Mouse (Mus musculus) cerebellum, adult 2 months (tissue): Measurements from ENCODE around the gene Nup54. TPM values are rescaled to one million over a fixed set of nuclear protein-coding genes. Genes with fewer than 3 reads are reported as not detected.

Experiments used
- DNase-seq, 2 experiments: peaks; one replicate each; pipeline ENCODE4 v3.0.0; 2021
- H3K27ac ChIP-seq: fragments of 200-500 bp; 2 replicates; pipeline ENCODE4 v1.5.1; 2012; ENCODE audit warnings: low read length, control low read depth, inconsistent platforms; ENCODE audit not compliant: insufficient read depth
- H3K27me3 ChIP-seq: fragments of 200-500 bp; 2 replicates; pipeline ENCODE4 v1.6.1; 2012; ENCODE audit warnings: inconsistent platforms, mild to moderate bottlenecking, low read length, moderate library complexity; ENCODE audit not compliant: control insufficient read depth, insufficient read depth
- H3K4me1 ChIP-seq: fragments of 200-500 bp; 2 replicates; pipeline ENCODE4 v1.6.1; 2011; ENCODE audit warnings: low read length; ENCODE audit not compliant: control insufficient read depth, insufficient read depth
- H3K4me3 ChIP-seq: fragments of 200-500 bp; replicated peaks from 2 replicates; pipeline ENCODE3; 2011; ENCODE audit warnings: mild to moderate bottlenecking, low read depth, low read length, control low read depth; ENCODE audit not compliant: insufficient read depth
- CTCF ChIP-seq: fragments of 200-500 bp; IDR thresholded peaks from 2 replicates; pipeline ENCODE4 v1.5.1; 2011; ENCODE audit warnings: low read depth, mild to moderate bottlenecking, control low read depth, low read length, moderate library complexity, borderline replicate concordance; ENCODE audit not compliant: insufficient read depth
- POLR2A ChIP-seq: fragments of 200-500 bp; IDR thresholded peaks from 2 replicates; pipeline ENCODE4 v1.6.1; 2011; ENCODE audit warnings: low read length, control low read depth, borderline replicate concordance; ENCODE audit not compliant: insufficient read depth
- WGBS: fragments of 180-500 bp; shearing (Covaris S2); methylation state at CpG from one replicate; pipeline ENCODE4 v1.1.7; 2018; 5-methylcytosine and 5-hydroxymethylcytosine counted together
- polyA plus RNA-seq: library from polyadenylated mRNA; depleted of rRNA; stranded (reverse); fragments of >200 nt; gene quantifications from 2 replicates; pipeline ENCODE4 v1.2.3, GENCODE M21; 2012

Gene Nup54
- polyA plus RNA-seq, 1 experiment: 33.0 TPM

GRCm38 (mm10) chr5:92458726-92459125 lies 23.7 kb upstream of the Nup54 start:
- no peak for DNase-seq
- H3K4me1 ChIP-seq: no peaks in the 10 kb centered on the region
- no peak for TF ChIP-seq POLR2A
- TF ChIP-seq CTCF: no peak
- H3K27ac ChIP-seq: no peak overlapping the region
- no peak overlapping the region for H3K4me3 ChIP-seq
- 57% methylated on average over 5 of the region's 5 CpGs for WGBS
- no peaks in the 10 kb centered on the region for H3K27me3 ChIP-seq

DNA sequence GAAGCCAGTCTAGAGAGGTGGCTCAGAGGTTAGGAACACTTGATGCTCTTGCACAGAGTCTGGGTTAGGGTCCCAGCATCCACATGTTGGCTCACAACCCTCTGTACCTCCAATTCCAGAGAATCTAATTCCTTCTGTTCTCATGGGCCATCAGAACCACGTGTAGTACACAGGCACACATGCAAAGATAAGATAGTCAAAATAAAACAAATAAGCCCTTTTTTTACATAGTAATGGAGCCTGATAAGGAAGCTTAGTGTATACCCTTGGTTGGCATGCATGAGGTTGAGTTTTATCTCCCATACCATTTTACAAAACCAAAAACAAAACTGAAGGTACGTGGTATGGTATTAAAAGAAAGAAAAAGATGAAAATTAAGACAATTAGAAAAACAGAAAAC lies 22.4 kb upstream of the Nup54 start:
- Histone ChIP-seq H3K4me1 (no peaks in the 10 kb centered on the region), H3K27ac (no peak overlapping the region), H3K27me3 (no peaks in the 10 kb centered on the region), H3K4me3 (no peak overlapping the region)
- no peak for DNase-seq
- TF ChIP-seq CTCF: no peak
- TF ChIP-seq POLR2A: no peak
- 86% methylated on average over 2 of the region's 2 CpGs for WGBS

DNA sequence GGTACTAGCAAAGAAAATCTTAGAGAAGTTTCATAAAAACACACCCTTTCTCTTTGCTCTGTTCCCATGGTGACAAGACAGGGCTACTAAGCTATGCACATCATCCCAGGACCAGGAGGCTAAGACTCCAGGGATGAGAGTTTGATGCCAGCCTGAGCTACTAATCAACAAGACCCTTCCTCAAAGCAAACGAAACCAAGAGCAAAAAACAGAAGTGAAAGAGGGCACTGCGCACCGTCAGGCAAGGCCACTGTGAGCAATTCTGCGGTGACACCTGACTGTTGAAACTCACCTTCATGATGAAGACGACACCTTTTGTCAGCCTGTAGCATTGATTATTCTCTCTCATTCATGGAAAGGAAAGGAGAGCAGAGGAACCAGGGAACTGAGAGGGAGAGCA lies 17.9 kb upstream of the Nup54 start:
- Histone ChIP-seq H3K27me3 (no peaks in the 10 kb centered on the region), H3K4me3 (no peak overlapping the region), H3K4me1 (no peaks in the 10 kb centered on the region), H3K27ac (no peak overlapping the region)
- no peak for TF ChIP-seq POLR2A
- TF ChIP-seq CTCF: no peak
- no peak for DNase-seq
- WGBS: 93% methylated on average over 5 of the region's 5 CpGs

DNA sequence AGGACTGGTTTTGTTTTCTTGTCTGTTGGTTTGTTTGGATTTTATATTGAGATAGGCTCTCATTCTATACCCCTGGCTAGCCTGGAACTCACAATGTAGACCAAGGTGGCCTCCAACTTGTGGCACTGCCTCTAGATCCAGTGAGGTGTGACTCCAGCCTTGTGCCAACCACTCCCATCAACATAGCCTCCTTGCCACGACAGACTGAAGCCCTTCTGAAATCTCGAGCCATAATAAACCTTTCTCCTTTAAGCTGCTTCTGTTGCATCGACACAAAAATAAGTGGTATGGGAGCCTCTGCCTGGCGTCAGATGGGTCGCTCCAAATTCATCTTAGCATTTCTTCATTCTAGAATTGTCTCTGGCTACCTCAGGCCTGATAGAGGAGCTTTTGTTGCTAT lies 11.7 kb upstream of the Nup54 start:
- H3K27ac ChIP-seq: no peak overlapping the region
- H3K27me3 ChIP-seq: no peaks in the 10 kb centered on the region
- WGBS: 93% methylated on average over 5 of the region's 5 CpGs
- H3K4me3 ChIP-seq: no peak overlapping the region
- TF ChIP-seq POLR2A (no peak), CTCF (no peak)
- H3K4me1 ChIP-seq: no peaks in the 10 kb centered on the region
- DNase-seq: no peak

GRCm38 (mm10) chr5:92445016-92445415 lies 10.0 kb upstream of the Nup54 start:
- no peaks in the 10 kb centered on the region for H3K4me1 ChIP-seq
- TF ChIP-seq POLR2A: no peak
- no peak for TF ChIP-seq CTCF
- H3K27me3 ChIP-seq: no peaks in the 10 kb centered on the region
- H3K4me3 ChIP-seq: no peak overlapping the region
- DNase-seq: no peak
- H3K27ac ChIP-seq: no peak overlapping the region
- WGBS: 93% methylated on average over 2 of the region's 2 CpGs

- H3K4me1 ChIP-seq: no peaks in the 10 kb centered on the region
- H3K27me3 ChIP-seq: no peaks in the 10 kb centered on the region
- no peak overlapping the region for H3K4me3 ChIP-seq
- H3K27ac ChIP-seq: no peak overlapping the region
- no peak for TF ChIP-seq CTCF
- no peak for TF ChIP-seq POLR2A
- DNase-seq: no peak
- 95% methylated on average over 7 of the region's 7 CpGs for WGBS
Observed at GRCm38 (mm10) chr5:92442914-92443313, 7.9 kb upstream of the Nup54 start.

DNA sequence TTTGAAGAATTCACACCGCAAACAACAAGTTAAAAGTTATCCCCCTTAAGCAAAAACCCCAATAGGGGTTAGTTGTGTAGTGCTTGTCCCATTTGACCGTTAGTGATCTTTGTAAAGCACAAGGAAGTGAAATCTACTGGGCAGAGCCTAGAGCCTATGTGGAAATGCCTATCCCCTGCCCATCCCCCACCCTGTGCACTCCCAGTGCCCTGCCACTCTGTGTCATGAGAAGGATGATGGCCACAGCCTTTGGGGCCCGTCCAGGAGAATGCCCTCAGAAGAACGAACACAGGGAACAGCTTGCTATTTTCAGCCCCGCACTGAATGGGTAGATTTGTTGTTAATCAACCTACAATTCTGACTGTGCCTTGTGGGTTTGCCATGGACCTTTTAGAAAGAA lies 6.5 kb upstream of the Nup54 start:
- Histone ChIP-seq H3K27me3 (no peaks in the 10 kb centered on the region), H3K4me3 (no peak overlapping the region), H3K27ac (no peak overlapping the region), H3K4me1 (no peaks in the 10 kb centered on the region)
- WGBS: 74% methylated on average over 5 of the region's 5 CpGs
- no peak for TF ChIP-seq CTCF
- TF ChIP-seq POLR2A: no peak
- no peak for DNase-seq

DNA sequence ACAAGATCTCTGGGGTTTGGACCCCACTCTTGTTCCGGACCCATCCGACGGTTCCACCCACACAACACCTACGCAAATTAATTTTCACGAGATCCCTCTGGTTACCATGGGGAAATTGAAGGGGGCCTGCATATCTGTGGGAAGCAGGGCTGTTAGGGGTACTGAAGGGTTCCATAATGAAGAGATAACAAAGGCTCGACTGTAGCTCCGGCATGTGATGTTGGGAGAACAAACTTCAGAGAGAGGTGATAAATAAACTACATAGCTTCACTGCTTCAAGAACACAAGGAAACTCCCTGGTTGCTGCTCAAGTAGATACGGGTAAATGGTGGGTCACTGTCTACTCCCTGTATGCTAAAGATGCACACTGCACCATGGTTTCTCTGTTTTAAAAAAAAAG lies 3.5 kb upstream of the Nup54 start:
- Histone ChIP-seq H3K4me1 (no peaks in the 10 kb centered on the region), H3K27ac (no peak overlapping the region), H3K27me3 (no peaks in the 10 kb centered on the region), H3K4me3 (no peak overlapping the region)
- TF ChIP-seq POLR2A (no peak), CTCF (no peak)
- DNase-seq: no peak
- WGBS: 89% methylated on average over 8 of the region's 8 CpGs

- Histone ChIP-seq H3K27me3 (no peaks in the 10 kb centered on the region), H3K4me3 (peak overlapping the region; percentile 76), H3K27ac (no peak overlapping the region), H3K4me1 (no peaks in the 10 kb centered on the region)
- no peak for DNase-seq
- no peak for TF ChIP-seq POLR2A
- no peak for TF ChIP-seq CTCF
- under 1% methylated on average over 38 of the region's 39 CpGs for WGBS
Observed at GRCm38 (mm10) chr5:92434571-92434985, 441 bp downstream of the Nup54 start.
